Mouse (Mus musculus) liver, adult 10 weeks (tissue): ENCODE results near the gene Rbm34. TPM values are rescaled to one million over a fixed set of nuclear protein-coding genes. Genes with fewer than 3 reads are reported as not detected.

Source experiments
- polyA plus RNA-seq: library from polyadenylated mRNA; stranded (reverse); fragments of 350-450 nt; fragmentation: Illumina TruSeq; extraction: RNeasy Lipid Tissue Mini Kit (QIAGEN cat#74804); gene quantifications from one replicate; pipeline ENCODE4 v1.2.3, GENCODE M21; 2014; ENCODE audit warnings: low read depth, low replicate concordance

The Rbm34 gene
- 17.1 TPM for polyA plus RNA-seq

DNA sequence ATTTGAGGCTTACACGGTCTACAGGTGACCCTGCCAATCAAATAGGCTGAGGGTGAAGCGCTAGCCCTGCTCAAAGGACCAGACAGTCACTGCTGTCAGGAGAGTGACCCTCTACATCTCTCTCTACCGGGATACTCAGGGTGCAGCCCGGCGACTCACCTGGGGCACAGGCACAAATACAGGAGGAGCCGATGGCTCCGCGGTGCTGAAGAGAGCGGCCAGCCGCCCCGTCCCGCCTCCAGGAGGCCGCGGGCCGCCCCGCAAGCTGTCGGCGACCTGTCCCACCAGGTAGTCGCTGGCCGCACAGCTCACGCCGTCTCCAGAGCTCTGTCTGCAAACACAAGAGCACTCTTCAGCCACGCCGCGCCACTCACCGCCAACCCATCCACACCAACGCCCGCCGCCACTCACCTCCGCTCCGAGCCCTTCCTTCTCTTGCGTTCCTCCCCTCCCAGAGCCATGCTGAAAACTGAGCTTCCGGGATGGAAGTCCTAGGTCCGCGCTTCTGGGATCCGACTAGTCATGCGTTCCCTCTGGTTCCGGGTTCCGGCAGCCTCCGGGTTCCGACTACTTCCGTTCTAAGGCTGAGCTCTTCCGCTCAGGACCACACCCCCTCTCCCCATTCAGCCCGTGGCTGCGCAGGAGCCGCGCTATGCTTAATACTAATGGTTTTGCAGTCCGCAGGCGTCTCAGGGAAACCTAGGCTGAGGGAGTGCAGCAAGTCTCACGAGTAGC, at the start of gene Rbm34:
Gene Rbm34, minus strand, starts transcription at position 493 of the 735 bp plus-strand sequence.

DNA sequence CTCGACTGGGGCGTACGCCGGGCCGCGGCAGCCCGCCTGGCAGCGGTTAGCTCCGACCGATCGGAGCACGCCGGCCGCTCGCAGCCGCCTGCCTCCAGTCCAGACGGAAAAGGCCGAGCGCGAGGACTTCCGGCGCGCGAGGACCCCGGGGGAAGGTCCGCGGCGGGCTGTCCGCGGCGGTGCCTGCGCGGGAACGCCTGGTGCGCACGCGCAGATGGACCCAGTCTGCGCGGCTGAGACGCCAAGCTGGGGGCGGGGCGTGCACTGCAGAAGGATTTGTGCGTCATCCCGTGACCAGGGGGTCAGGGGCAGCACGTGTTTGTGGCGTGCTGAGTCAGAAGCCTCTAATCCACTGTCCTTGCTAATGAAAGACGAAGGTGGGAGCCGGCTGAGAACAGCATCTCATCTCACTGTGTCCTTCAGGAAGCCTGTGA, 25.1 kb downstream of the Rbm34 start, which contains the start of gene Tomm20:
Gene Tomm20, minus strand, starts transcription at position 115 of the 434 bp plus-strand sequence.

Other genes starting within 250 kb of the Rbm34 start
- gene Tomm20, start 25.2 kb downstream of the Rbm34 start, polyA plus RNA-seq: 29.4 TPM
- gene Pard3, start 92.8 kb upstream of the Rbm34 start, polyA plus RNA-seq: 36.4 TPM